Mouse (Mus musculus) urinary bladder, postnatal 36 days (tissue): ENCODE results near the gene Gas2l3.
A peak's percentile ranks its signal among the peaks of the same experiment; 100 is the strongest.

Experiments used
- DNase-seq, 2 experiments: peaks; one replicate each; pipeline ENCODE4 v3.0.0; 2022; ENCODE audit warnings: low spot score in 2 of 2, mixed read lengths in 1 of 2

The Gas2l3 gene

DNA sequence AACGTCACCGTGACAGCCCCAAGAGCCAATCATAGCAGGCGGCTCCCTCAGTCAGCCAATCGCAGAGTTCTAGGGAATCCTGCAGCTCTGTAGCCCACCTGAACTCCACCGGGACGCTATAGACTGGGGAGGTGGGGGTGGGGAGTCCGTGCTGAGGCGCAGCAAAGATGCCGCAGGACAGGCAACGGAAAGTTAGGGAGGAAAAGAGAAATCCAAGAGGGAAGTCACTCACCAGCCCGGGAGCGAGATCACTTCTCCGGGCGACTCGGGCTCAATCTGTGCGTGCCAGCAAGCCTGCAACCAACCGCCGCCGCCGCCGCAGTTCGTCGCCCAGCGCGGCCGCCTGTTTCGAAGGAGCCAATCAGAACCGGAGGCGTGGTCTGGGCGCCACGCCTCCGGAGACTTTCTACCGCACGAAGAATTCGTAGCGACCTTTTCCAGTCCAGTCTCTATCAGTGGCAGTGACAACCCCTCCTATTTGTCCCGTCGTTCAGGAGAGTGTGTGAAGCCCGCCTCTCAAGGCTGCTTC lies at the start of gene Gas2l3:
Gene Gas2l3 (minus strand): TSS at position 345 of the 529 bp plus-strand sequence.
- DNase-seq, result peak; percentile 72 to 87

DNA sequence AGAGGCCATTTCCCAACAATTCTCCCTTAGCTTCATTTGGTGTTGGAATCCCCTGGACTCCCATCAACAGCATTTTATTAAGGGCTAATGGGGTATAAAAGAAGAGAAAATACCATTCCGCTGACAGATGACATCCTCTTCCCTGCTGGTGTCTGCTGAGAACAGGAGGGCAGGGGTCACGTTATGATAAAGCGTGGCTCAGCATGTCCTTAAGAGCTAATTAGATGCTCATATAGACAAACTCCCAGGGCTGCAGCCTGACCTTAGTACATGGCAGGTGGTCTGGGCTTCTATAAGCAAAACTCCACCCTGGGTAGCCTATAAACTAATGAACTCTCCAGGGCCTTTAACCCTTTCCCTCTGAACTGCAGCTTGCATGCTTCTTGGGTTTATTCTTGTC lies 47.6 kb upstream of the Gas2l3 start:
- no peak for DNase-seq

DNA sequence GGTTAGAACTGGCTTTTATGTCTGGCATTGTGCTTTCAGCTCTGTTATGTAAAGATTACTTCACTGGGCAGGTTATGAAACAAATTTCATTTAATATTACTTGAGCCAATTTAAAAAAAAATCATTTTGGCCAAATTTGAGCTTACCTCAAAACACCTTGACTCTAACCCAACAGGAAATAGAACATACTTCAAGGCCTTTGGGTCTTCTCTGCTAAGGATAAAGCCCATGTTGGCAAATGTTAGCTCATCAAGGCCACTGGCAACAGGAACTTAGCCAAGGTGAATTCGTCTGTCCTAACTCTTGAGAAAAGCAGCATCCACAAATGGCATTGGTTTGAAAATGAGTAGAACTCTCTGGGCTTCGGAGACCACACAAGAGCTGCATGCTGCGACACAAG lies 46.5 kb upstream of the Gas2l3 start:
- no peak for DNase-seq

DNA sequence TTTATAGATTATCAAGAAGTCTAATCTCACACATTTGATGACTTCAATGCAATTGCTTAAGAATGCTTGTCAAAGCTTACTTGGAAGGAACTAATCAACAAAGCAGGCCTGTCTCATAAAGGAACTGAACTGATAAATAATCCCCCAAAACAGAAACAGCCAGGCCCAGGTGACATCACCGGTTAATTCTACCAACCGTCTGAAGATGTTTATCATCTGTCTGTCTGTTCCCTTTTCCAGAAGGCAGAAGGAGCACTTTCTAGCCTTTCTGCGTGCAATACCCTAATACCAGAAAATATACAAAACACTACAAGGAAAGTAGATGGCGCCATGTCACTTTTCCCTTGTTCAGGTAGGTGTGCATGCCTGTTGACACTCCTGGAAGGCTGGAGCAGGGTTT lies 45.7 kb upstream of the Gas2l3 start:
- no peak for DNase-seq

DNA sequence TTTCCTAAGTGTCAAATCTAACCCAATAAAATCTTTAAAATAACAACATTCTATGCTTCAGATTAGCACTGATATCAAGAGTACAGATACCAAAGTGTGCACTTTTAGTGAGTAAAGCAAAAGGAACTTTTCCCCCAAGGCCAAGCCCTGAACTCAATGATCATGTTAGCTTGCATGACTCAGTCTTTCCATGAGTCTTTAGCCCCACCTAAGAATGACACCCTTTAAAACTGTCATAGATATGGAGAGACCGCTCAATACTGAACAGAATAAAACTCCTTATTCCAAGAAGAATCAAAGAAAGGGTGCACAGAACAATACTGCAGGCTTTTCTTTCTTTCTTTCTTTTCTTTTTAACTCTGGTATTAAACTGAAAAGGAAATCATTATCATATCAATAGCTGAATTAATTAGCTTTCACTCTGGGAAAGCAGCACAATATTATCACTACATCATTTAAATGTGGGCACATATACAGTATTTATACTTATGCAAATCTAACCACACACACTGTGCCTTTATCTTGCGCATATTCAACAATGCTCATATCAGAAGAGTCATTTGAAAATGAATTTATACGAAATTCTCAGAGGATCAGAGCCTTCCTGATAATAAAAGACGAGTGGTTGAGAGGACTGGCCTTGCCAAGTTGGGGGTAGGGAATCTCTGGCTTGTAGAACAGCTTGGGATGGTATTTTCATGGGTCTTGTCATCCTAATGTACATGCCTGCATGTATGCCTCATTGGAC lies 43.4 kb upstream of the Gas2l3 start:
- DNase-seq, result no peak

DNA sequence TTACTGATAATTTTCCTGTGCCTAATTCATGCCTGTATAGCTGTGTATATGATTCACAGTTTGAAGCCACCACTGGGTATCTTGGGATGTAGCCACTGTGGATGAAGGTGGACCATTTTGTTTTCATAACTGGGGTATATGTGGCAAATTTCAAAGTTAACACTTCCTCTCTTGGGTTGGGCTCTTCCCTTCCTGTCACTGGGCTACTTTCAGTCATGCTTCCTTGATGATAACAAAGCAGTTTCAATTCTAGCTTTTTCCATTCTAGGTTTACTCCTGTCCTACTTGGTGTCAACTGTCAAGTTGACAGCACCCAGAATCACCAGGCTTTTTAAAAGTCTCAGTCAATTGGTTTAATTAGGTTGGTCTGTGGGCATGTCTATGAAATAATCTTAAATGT lies 41.1 kb upstream of the Gas2l3 start:
- DNase-seq, result no peak

DNA sequence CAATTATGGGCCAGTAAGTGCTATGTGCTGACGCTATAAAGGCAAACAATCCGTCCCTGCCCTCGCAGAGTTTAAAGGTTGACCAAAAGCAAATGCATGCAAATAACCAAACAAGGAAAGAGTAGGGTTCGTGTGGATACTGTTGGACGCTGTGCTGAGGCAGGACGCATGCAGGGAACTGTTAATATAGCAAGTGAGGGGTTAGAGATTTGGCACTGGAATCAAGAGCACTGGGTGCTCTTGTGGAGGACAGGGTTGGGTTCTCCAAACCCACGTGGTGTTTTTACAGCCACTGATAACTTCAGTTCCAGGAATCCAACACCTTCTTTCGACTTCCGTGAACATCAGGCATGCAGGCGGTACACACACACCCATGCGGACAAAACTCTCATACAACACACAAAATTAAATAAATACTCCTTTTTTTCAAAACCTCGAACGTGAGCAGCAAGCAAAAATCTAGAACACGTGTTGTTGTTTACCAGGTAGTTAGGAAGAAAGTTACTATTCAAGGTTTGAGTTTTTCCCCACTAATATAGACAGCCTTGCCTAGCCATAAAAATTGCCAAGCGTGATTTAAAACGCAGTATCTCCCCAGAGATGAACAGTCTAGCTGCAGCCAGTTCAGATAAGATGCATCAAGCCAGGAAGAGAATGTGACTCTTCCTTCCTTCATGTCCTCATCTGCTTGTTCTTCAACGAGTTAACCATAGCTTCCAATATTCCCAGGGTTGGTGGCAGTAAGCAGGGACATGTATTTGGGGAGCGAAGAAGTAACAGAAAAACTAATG lies 40.2 kb upstream of the Gas2l3 start:
- DNase-seq, result no peak

DNA sequence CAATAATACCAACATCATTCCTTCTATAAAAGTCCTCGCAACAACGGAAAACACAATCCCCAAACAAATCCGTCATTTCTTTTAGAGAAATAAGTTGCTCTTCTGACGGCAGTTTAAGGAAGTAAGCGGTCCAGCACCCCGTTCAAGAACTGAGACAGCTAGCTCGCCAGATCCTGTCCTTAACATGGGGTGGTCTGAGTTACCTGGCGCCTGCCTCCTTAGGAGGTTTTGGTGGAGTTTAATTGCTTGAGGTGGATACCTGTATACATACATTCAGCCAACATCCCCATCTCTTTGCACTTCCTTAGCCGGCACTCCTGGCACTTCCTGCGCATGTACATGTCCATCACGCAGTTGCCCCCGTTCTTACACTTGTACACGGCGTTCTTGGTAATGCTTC lies 39.3 kb upstream of the Gas2l3 start:
- no peak for DNase-seq

DNA sequence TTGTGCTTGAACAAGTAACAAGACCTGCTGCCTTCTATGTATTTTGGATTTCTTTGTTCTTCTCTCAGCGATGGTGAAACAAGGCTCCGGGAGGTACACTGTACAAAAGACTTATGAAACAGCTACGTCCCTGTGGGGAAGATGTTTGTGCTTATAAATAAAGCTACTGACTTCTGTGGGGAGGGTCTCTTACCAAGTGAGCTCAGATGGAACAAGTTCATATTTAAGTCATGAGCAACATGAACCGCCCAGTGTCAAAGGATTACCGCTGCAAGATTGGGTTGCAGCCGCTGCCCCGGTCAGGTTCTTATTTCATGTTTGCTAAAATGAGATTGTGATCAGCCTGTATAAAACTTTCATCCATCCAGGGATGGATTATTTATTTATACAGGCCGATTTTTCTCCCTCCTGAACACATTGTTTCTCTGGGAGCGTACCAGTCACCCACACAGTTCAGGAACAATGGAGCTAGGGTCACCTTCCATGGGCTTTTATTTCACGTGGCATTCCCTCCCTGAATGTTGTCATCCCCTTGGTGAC lies 38.4 kb upstream of the Gas2l3 start:
- DNase-seq, result no peak

DNA sequence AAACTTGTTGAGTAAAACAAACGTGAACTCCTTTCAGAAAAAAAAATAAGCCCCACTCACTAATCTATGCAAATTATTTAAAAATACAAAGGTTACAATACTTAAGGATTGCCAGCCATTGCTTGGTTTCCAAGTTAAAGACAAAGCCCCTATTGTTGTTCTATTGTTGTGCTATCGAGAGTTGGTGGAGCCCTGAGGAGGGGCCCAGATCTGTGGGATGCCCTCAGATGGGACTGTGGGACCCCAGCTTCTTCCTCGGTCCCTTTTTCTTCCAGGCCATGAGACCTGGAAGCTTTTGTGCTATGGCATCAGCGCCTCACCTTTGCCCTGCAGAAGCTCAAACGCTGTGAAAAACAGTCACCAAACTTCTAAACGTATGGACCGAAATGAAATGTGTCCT lies 37.9 kb upstream of the Gas2l3 start:
- no peak for DNase-seq

DNA sequence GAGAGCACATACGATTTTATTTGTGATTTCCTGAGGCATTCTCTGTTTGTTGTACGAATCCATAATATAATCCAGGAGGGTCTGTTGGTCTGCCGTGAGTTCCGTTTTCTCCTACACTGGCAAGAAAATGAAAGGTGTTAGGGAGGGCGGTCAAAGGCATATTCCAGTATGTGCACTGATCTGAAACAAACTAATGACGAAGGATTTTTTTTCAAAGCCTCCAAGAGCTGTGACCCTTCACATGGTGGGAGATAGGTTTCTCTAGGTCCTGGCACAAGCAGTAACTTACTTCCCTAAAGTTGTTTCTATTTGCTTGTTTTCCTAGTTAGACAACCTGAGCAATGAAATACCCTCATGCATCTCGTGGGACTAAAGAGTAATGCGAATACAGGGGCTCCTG lies 35.0 kb upstream of the Gas2l3 start:
- DNase-seq, result no peak

DNA sequence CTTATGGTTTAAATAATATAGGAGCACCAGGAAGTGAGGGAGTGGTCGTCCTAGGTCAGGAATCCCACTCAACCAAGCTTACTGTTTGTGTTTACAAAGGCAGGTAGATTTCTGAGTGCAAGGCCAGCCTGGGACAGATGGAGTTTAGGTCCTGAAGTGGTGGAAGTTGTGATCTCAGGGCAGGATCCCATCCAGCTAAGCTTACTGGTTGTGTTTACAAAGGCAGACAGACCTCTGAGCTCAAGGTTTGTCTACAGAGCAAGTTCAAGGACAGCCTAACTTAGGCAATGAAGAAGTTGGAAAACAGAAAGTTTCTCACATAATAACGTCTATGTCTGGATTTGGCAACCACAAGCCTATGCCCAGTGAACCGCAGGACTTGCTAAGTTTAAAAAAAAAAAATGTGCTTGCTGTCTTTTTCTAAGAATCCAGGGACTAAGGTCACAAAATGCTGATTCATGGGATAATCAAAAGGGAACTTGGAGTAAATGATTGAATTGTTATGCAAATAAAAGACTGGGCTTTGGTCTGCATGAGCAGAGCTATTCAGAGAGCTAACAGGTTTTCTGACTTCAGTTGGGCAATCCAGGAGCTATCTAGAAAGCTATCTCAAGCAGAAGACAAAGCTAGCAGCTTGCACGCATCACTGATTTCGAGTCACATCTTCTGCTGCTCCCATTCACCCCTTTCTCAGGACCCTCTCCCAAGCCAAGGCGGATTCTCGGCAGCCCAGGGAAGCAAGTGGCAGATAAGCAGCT lies 27.0 kb upstream of the Gas2l3 start:
- no peak for DNase-seq

DNA sequence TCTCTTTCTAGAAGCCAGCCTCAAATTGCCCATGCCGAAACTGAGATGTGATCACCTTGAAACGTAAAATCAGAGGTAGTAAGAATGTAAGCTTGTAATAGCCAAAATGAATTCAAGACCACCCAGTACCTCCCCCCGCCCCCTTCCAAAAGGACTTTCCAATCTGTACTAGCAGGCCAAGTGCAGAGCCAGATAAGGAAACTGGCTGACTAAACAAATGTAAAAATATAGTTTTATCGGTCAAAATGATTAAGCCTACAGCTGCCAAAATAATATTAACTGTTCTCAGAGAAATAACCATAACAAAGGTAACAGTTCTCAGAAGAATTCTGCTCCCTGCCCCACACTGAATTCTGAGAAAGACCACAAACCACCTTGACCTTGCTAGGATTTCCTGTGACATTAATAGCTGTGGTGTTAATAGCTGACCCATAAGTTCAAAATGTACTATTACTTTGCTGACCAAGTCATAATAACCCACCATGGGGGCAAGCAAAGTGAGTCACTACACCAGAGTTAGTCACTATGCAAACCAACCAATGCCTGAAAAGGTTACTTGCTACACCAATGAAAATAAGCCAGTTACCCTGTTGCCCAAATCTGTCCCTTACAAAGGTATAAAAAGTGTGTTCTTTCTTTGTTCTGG lies 21.1 kb upstream of the Gas2l3 start:
- DNase-seq, result no peak

DNA sequence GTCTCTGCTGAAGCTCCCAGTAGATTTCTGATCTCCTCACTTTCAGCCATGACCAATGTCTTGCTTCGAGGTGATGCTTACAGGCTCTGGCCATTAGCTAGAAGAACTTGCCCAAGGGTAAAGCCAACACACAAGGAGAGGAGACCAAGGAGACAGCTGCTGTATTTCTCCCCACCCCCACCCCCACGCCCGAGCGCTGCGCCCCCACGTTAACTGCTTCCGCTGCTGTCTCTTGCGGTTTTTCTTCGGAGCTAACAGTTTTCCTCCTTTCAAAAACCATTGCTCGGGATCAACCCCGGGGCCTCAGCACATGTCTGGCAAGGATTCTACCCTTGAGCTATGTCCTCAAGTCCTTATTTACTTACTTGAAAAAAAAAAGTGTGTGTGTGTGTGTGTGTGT lies 19.1 kb upstream of the Gas2l3 start:
- DNase-seq, result no peak

DNA sequence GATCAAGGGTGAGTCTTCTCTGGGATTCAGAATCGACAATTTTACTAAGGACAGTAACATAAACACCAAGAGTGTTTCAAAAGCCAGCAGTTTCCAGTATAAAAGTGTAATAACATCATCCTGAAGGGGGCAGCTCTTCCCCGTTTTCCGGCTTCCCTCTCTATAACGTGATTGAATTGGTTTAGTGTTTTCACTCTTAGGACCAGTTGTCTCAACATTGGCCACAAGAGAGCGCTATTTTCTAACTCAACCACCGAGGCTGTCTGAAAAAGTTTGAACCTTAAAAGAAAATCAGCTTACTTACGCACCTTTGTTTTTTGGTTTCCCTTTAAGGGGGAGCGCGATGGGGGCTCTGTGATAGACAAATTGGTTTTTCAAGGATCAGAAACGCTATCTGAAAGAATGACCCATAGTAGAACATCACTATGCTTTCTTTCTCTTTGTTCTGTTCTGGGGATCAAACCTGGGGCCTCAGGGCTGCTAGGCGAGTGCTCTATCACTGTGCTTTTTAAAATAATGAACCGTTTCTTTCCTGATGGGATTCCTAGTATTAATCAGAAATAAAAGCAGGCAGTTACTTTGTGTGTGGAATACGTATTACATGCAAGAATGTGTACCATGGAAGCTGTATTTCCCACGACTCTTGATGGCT lies 18.2 kb upstream of the Gas2l3 start:
- DNase-seq, result peak; percentile 78

DNA sequence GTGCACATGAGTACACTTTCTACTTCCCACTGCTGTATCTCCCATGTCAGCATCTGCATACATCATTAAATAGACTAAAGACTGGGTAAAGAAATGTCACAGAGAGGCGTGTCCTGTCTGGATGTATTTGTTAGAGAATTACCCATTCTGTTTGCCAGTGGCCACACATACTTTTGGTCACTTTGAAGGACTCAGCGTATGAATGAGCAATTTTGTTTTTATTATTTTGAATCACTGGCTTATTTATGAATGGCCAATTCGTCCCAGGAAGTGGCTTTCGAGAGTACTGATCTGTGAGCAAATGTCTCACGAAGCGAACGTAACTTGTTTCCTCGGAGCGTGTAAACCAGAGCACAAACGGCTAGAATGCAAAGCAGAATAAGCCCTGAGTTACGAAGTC lies 17.2 kb upstream of the Gas2l3 start:
- no peak for DNase-seq

DNA sequence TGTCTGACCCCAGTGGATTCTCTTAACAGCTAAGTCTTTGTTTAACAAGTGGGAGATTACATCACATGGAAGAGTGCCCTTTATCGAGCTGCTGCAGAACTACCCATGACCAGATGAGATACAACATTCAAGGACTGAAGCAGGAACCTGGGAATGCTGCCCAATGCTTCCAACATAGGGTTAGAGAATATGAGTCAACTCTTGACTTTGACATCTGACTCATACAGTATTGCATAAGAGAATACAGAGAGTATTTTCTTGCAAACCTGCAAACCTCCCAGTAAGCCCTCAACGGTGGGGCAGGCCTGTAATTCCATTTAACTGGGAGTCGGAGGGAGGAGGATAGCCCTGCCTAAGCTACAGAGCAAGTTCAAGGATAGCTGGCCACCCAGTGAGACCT lies 15.0 kb upstream of the Gas2l3 start:
- DNase-seq, result peak; percentile 22 to 60

DNA sequence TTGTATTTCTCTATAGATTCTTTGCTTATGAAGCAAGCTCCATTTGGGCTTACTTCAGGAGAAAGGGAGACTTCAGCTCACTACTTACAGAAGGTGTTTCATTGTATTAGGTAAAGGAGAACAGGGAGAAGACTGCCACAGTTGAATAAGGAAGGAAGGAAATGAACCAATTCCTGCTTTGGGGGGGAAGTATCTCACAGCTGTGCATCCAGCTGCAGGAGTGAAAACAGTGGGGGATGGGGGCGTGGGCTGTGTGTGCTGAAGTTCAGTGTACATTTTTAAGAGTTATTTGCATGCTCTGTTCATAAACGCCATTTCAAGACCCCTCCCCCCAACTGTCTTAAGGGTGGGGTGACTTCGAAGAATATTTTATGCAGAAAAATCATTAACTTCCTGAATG lies 10.0 kb upstream of the Gas2l3 start:
- no peak for DNase-seq

DNA sequence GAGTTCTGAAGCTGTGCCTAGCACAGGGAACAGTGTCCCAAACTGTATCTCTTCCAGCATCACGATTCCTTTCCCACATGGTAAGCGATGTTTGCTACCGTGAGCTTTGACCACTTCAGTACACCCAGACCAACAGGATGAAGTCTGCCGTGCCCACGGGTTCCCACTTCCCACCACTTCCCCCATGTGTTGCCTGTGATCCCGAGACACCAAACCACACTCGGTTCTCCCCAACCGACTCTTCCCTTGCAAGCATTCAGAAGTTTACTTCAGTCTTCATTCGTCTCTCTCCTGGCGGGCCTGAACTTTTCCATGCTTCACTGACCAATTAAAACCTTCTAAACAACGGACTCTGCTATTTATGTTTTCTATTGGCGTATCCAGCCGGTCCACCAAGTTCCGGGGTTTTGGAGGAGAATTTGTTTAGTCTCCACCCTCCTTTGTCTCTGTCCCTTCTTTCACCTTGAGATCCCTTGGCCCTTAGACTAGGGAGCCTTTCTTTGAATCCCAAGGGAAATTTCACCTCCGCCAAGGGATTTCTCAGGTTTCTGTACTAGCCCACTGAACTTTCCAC lies 9.4 kb upstream of the Gas2l3 start:
- no peak for DNase-seq

DNA sequence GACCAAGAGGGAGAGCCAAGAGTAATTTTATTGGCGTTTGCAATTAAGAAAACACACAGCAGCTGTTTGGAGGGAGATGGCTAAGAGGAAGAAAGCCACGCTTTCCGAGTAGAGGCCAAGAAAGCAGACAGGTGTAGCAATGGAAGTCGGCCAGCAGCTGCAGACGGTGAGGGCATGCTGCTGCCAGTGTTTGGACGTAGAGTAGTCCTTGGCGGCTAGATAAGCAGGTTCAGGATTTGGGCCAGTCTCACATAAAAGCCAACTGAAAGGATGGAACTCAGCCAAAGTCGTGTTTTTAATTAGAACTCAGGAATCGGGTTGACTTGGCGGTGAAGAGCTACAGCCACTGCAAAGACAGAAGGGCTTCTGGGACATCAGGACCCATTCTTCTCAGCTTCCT lies 6.6 kb upstream of the Gas2l3 start:
- DNase-seq, result no peak

DNA sequence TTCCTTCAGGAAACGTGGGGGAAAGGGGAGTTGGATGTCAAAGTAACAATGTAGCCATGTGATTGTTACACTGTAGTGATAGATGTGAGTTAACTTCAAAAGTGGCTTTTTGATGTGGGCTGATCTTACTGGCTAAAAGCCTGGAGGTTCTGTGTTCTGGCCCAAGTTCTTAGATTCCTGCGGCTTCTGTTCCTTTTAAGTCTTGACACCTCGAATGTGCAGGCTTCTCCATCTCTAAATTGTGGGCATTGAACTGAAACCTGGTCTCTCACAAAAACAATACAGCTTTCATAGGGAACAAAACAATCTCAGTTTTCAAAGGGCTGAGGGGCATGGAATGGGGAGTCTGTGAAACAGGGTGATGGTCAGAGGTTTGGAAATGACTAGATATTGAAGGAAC lies 614 bp upstream of the Gas2l3 start:
- no peak for DNase-seq
